Mouse (Mus musculus) lung, postnatal 10 days (tissue): ENCODE results near the gene Rhpn2.
"Not testable (repeated sequence)": the region's sequence is repeated elsewhere in the genome, so short reads cannot be mapped to it uniquely, and the experiment has no call there.

ENCODE experiments used
- DNase-seq: peaks from one replicate; pipeline ENCODE4 v3.0.0; 2021

Gene Rhpn2

GRCm38 (mm10) chr7:35333692-35334526 is at the start of gene Rhpn2:
Gene Rhpn2 (plus strand): TSS chr7:35334170.
- DNase-seq = peak; percentile 100

DNA sequence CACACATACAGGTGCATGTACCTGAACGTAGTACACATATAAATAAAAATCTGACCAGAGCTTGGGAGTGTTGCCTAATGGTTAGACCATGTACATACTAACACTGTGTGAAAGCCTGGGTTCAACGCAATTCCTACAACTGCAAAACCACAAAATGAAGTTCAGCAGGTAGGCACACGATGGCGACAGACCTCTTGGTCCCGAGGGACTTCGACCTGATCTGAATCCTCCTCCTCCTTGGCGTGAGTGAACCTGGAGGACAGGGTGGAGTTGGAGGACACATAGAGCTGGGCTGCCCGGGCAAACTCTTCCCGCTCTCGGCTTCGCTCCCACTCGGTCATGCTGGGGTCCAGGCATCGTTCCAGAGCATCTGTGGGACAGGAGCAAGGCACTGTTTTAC is 40.5 kb upstream of the Rhpn2 start:
- DNase-seq = no peak

- DNase-seq = no peak
These were observed 38.3 kb upstream of the Rhpn2 start for GRCm38 (mm10) chr7:35295631-35296030.

- no peak for DNase-seq
These were observed 36.1 kb upstream of the Rhpn2 start for GRCm38 (mm10) chr7:35297886-35298285.

- peak; percentile 37 for DNase-seq
These were observed 34.3 kb upstream of the Rhpn2 start for GRCm38 (mm10) chr7:35299656-35300055.

GRCm38 (mm10) chr7:35300792-35301191 is 33.2 kb upstream of the Rhpn2 start:
- DNase-seq = no peak

DNA sequence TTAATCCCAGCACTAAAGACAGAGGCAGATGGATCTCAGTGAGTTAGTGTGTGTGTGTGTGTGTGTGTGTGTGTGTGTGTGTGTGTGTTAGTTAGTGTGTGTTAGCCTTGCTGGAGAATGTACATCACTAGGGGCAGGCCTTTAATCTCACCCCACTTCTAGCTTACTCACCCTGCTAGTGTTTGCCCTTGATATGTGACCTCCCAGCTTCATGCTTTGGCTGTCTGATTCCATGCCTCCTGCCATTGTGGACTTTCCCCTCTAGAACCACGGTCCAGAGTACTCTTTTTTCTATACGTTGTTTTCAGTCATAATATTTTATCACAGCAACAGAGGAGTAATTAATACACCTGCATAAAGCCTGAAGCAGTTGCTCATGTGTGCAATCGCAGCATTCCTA is 22.8 kb upstream of the Rhpn2 start:
- DNase-seq = no peak

GRCm38 (mm10) chr7:35314156-35314555 is 19.8 kb upstream of the Rhpn2 start:
- no peak for DNase-seq

DNA sequence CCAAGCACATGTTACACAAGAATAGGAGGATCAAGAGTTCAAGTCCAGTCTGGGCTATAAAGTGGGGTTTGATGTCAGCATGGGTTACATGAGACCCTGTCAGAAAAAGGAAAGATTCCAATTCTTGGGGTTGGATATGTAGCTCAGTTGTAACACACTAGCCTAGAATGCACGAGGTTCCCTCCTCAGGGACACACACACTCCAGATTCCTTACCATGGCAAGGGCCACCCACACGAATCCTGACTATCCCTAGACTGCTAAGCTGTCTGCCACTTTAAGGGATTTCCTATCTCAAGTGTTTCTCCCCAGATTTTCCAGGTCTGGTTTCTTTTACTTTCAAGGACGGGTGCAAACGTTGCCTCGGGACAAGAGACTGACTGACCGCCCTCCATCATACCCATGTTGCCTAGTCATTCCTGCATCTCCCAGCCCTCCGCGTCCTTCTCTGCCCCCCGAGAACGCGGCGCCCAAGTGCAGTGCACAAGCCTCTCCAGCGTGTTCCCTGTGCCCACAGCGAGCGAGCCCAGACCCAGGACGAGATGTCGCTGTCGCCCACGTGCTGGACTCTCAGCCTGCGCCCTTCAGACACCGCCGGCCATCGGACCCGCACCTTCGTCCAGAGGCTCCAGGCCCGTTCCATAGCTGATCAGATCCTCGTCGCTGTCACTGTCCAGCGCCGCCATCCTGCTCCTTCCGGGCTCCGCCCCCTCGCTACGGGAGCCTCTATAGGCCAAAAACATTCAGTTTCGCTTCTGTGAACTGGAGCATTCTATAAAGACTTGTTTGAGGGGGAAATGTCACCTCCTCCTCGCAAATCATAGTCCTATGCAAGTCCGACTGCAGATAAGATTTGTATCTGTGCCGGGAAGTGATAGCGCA is 16.0 kb upstream of the Rhpn2 start, which contains the start of gene Gpatch1:
TSS of gene Gpatch1 (minus strand) at position 712 of the 881 bp plus-strand sequence.
- DNase-seq = peak; percentile 98

DNA sequence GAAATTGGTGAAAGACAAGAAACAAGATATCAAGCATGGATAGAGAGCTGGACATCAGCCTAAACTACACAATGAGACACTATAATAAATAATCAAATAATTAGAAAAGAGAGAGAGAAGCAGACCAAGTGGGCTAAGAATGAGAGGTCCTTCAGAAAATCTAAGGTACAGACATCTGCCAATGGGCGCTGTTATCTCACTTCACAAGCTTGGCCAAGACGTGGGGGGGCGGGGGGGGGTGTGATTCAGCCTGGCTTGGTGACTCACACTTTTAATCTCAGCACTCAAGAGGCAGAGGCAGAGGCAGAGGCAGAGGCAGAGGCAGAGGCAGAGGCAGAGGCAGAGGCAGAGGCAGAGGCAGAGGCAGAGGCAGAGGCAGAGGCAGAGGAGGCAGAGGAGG is 14.7 kb upstream of the Rhpn2 start:
- not testable (repeated sequence) for DNase-seq

GRCm38 (mm10) chr7:35319755-35320154 is 14.2 kb upstream of the Rhpn2 start:
- DNase-seq = peak; percentile 43

- no peak for DNase-seq
These were observed 11.8 kb upstream of the Rhpn2 start for GRCm38 (mm10) chr7:35322161-35322560.

GRCm38 (mm10) chr7:35322732-35323420 is 11.1 kb upstream of the Rhpn2 start:
- DNase-seq = no peak

DNA sequence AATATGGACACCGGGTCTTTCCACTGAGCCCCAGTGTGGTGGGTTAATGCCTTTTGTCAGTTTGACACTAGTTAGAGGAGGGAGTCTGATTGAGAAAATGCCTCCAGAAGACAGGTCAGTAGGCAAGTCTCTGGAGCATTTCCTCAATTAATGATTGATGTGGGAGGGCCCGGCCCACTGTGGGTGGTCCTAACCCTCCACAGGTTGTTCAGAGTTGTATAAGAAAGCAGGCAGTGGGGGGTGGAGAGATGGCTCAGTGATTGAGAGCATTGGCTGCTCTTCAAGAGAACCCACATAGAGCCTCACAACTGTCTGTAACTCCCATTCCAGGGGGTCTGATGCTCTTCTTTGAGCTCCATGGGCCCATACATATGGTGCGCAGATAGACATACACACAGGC is 2.4 kb upstream of the Rhpn2 start:
- DNase-seq = no peak

DNA sequence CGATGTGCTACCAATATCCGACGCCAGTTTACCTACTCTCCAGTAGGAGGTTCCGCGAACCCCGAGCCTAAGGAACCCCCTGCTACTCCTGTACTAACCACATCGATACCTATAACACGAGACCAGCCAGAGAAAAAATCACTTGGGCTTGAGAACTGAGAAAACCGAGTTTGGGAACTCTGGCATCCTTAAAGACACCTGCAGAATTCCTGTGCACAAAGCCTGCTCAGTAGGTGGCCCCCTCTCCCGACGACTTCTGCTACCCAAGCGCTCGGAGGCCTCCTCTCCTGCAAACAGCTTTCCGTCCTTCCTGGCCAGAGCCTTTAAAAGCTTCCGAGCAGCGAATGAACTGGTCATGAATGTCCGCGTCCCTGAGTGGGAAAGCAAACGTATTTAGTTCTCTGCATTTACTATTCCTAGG is 729 bp upstream of the Rhpn2 start:
- DNase-seq = peak; percentile 42

DNA sequence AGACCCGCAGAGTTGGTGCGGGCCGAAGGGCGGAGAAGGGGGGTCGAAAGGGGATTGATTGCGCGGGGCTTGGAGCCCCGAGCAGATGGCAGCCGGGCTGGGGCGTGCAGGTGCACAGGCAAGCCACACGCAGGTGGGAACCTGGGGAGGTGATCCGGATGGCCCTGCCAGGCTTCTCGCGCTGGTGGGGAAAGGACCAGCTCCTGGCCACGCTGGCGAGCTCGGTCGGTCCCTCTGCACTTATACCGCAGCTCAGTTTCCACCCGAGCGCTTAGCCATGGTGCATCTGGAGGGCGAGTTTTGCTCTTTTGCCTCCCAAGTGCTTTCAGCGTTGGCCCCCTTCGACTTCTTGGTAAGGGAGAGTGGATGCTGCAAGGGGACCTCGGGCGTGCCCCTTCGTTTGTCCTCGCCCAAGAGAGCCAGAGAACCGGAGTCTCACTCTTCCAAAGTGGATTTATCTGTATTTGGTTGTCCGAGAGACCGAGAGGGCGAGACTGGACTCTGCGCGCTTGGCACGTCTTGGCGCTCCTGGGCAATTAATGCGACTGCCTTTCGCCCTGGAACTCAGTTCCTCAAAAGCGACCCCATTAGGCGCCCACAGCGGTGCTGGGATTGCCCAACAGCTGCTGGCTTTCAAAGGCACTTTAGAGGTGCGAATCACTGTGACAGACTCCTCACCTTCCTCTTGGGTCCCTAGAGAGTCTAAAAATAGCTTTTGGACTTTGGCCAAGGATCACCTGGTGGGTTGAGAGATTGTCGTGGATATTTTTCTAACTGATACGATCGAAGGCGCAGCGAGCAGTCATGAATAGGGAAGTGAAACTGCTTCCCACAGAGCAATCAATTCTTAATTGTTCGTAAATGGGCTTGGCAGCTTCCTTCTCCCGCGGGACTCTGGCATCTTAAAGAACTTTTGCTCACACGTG is 820 bp downstream of the Rhpn2 start:
- DNase-seq = peak; percentile 35

- no peak for DNase-seq
These were observed 6.2 kb downstream of the Rhpn2 start for GRCm38 (mm10) chr7:35340196-35340595.

DNA sequence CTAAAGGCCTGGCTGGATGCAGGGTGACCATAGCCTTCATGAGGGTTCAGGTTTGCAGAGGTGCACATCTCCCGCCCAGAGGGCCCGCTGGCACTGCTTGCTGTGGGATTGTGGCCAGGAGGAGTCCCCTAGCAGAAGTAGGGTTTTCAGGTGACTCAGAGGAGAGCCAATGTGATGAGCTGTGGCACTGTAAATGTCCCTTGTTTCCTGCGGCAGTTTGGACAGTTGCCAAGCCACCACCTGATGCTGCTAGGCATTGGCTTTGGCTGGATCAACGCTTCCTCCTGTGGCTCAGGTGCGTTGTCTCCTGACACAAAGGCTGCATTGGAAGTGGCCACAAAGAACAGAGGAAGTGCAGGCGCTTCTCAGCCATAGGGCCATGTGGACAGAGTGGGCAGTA is 7.3 kb downstream of the Rhpn2 start:
- DNase-seq = no peak

DNA sequence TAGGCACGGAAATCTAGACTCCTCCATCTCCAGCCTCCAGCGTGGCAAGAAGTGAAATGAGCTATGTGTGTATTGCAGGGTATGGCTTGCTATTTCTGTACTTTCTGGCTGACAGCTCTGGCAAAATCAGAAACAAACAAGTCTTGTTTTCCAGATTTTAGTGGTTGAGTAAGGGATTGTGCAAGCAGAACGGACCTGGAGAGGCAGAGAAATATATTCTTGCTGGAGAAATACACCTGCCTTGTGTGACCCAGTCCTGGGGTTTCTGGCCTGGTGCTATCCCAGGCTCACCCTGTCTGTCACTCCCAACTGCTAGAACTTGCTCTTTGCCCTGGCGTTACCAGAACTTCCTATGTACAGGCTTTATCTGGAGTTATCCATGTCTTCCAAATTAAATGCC is 8.5 kb downstream of the Rhpn2 start:
- no peak for DNase-seq

- no peak for DNase-seq
These were observed 10.9 kb downstream of the Rhpn2 start for GRCm38 (mm10) chr7:35344785-35345330.

DNA sequence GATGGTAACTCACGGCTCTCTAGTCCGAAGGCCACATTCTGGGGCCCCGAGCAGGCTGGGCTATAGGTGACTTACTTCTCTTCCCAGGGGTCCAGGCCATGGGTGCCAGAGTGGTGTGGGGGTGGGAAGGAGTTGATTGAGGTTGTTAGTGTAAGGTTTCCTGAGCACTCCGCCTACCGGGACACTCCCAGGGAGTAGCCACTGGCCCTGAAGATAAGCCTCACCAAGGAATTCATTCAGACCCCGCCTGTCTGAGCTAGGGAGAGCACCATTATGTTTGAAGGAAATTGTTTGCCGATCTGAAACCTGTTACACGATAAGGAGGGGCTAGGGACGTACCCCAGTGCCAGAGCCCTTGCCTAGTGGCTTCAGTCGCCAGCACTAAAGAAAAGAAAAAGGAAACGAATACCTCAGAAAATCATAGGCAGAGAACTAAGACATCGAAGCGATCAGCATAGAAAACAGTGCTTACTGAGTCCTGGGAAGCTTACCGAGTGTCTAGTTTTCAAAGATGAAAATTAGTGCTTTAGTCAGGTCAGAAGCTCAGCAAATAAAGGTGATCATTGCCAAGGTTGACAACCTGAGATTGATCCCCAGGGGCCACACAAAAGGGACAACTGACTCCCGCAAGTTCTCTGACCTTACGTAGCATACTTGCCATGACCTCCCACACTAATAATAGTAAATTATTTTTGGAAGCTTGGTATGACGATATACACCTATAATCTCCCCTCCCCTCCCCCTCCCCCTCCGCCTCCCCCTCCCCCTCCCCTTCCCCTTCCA is 14.1 kb downstream of the Rhpn2 start:
- DNase-seq = peak; percentile 30
